Mouse (Mus musculus) activated CD4-positive, CD25-positive, alpha-beta regulatory T cell, adult 4 months (primary cell): ENCODE measurements at regions not wholly inside any gene's neighbourhood (a gene's known extent, or its start where the extent isn't known, plus 50 kb on each side); places are given as distances from the start of the nearest gene placed in this dataset.
"Not testable (repeated sequence)": the region's sequence is repeated elsewhere in the genome, so short reads cannot be mapped to it uniquely, and the experiment has no call there.

ENCODE experiments used
- ATAC-seq: one replicate; pipeline ENCODE4 v1.8.0; 2017

- no peak for ATAC-seq
These were observed 164.2 kb upstream of the Kit start for GRCm38 (mm10) chr5:75410240-75411186.

DNA sequence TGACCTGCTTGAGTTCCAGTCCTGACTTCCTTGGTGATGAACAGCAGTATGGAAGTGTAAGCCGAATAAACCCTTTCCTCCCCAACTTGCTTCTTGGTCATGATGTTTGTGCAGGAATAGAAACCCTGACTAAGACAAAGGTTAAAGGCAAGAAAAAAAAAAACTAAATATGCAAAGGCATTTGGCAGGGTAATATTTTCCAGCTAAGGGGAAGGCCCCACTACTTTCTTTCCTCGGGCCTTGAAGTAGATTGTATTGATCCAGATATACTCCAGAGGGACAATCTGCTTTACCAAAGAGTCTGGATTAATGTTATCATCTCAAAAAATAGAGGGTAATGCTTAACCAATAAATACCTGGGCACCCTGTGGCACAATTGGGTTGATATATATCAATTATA lies 155.4 kb upstream of the Kit start:
- not testable (repeated sequence) for ATAC-seq

GRCm38 (mm10) chr5:75432885-75433284 lies 141.8 kb upstream of the Kit start:
- no peak for ATAC-seq

DNA sequence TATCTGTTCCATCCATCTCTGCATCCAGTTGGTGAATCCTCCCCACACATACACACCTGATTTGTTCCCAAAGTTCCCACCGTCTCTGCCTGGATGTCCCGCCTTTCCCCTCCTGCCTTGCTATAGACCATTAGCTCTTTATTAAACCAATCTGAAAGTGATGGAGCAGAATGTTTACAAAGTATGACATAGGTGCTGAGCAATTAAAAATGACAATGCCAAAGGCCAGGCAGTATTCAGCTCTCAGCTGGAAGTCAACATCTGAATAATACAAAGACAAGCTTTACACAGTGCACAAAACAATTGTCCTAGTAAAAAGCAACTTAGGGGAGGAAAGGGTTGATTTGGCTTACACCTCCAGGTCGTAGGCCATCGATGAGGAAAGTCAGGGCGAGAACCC lies 136.8 kb upstream of the Kit start:
- no peak for ATAC-seq

DNA sequence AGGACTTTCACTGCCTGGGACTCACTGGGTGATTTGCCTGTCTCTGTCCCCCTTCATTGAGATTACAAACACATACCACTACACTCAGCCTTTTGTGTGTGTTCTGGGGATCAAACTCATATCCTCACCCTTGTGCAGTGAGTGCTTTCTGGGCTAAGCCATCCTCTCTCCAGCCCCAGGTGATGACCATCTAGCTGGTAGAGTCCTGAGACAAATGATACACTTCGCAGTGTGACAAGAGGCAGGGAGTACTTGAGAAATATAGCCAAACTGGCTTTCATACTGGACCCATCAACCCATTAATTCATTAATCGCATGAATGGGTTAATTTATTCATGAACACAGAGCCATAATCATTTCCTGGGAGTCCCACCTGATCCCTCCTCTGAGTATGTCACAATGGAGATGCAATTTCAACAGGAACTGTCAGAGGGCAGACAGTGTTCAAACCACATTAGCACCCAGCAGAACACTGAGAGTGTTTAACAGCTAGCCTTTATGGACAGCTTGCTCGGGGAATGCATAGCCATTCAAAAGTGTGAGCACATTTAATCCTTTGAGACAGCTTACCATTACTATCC lies 130.6 kb upstream of the Kit start:
- no peak for ATAC-seq

GRCm38 (mm10) chr5:75446386-75446785 lies 128.3 kb upstream of the Kit start:
- ATAC-seq: no peak

DNA sequence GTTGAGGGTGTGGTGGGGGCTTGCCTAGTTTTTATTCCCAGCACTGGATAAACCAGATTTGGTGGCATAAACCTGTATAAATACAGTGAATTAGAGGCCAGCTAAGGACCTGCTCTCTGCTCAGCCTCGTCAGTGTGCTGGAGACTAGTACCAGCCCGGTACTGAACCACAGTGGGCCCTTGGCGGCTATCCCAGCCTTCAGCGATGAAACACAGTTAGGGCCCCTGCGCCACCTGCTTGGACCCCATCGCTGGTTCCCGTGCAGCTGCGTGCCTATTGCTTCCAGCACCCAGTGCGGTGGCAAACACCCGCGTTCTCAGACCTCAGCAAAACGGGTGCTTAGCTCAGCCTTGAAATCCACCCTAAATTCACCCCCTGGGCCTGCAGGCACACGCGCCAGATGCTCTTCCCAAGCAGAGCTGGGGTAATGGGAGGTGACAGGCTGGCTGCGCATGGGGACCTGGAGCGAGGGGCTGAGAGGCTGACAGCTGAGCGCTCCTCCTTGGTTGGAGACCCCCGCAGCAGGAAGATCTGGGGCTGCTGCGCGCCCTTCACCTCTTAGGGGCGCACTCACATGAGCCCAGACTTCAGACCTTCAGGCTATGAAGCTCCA lies 124.7 kb upstream of the Kit start:
- ATAC-seq: no peak

DNA sequence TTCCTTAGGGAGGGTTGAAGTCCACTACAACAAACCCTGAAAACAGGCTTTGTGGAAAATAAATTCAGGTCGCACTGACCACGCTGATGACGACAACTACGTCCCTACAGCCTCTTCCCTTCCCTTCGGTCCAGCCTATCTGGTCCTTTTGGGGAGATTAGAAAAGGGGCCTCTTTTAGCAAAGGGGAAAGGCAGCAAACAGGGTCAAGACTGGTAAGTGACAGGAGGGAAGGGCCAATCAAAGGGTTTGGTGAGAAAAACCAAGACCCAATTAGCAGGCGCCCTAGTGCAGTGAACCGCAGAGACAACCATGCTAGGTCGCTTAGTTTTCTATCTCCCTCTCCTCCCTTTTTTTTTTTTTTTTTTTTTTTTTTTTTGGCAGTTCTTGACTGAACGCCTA lies 124.2 kb upstream of the Kit start:
- no peak for ATAC-seq

GRCm38 (mm10) chr5:75451081-75451480 lies 123.6 kb upstream of the Kit start:
- no peak for ATAC-seq

DNA sequence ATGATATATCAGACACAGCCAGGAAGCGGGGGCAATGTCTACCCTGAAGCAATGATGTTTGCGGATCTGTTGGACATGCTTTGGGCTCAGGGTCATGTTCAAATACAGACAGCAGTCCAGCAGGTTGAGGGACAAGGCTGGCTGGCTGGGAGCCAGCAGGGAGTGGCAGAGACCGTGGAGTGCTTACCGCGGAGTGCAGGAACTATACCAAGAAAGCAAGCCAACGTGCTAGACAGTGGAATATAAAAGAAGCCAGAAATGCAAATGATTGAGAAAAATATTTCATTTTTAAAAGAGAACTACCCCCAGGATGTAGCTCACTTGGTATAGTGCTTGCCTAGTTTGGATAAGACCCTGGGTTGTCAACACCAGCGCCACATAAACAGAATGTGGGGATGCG lies 123.0 kb upstream of the Kit start:
- ATAC-seq: no peak

DNA sequence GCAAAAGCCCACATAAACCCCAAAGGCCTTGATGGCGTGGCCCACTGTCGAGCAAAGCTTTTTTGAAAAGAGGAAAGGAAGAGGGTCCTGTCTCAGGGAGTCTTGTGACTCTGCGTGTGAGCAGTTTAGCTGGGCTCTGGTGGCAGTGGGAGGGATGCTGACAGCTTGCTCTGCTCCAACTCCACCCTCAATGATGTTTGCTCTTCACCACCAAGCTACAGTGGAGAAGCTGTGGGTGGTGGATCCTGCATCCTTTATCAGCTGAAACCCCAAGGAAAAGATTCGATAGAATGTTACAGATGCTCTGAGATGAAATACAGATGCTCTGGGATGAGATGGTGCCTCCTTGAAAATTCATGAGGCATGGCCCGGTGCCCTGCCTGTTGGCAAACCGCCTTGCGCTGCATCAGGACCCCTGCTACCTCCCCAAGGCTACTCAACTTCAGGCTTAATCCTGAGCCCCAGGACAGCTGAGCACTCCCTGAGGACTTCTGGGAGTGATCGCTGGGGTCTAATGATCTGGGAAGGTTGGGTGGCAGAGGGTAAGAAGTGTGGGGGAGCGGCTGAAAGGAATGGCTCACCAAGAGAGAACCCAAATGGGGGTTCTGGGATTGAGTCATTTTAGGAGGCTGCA lies 120.8 kb upstream of the Kit start:
- ATAC-seq: no peak

- ATAC-seq: no peak
These were observed 119.7 kb upstream of the Kit start for GRCm38 (mm10) chr5:75454961-75455541.

DNA sequence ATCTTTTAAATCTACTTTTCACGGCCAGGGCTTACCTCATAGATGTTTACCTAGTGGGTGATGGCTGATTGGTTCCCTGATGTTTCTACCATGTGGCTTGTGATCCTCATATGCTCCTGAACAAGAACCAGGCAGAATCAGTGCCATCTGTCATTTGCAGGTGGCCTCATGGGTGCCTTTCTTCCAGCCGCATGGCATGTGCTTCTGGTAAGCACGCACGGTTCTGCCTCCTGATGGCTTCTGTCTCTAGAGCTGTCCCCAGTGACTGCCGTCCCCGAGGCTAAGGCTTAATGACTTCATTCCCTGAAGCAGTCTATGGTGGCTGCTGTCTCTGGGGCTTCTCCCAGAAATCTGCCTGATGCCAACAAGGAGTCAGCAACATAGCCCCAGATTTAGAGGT lies 117.3 kb upstream of the Kit start:
- ATAC-seq: no peak

DNA sequence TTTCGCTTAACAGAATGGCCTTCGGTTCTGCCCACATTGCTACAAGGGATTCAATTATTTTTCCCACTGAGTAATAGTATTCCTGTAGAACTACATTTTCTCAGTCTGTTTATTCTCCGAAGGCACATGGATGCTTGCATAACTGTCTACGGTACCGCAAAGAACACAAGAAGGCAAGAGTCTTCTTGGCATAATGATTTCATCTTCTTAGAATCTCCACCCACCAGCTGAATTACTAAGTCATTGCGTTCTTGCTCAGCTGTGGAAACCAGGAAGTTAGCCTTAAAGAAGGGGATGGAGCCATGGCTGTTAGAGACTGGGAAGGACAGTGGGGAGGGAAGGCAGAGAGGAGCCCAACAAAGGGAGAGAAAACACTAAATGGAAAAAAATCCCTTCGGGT lies 116.4 kb upstream of the Kit start:
- no peak for ATAC-seq

- no peak for ATAC-seq
These were observed 114.9 kb upstream of the Kit start for GRCm38 (mm10) chr5:75459758-75460354.

- no peak for ATAC-seq
These were observed 114.2 kb upstream of the Kit start for GRCm38 (mm10) chr5:75460414-75461025.

DNA sequence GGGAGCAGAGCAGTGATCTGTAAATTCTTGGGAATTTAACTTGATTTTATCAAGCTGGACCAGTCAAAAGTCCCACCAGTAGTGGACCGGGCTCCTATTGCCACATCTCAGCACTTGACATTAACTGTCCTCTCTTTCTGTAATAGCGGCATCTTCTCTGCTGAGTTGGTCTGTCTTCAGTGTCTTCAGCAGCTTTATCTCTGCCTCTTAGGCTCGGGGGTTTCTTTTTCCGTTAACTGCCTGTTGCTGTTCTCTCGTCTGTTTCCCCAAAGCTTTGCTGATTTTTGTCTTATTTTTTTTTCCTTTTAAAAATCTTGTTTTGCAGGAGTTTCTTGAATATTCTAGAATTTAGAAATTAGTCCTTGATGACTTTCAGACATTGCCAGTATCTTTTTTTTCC lies 113.3 kb upstream of the Kit start:
- ATAC-seq: no peak

DNA sequence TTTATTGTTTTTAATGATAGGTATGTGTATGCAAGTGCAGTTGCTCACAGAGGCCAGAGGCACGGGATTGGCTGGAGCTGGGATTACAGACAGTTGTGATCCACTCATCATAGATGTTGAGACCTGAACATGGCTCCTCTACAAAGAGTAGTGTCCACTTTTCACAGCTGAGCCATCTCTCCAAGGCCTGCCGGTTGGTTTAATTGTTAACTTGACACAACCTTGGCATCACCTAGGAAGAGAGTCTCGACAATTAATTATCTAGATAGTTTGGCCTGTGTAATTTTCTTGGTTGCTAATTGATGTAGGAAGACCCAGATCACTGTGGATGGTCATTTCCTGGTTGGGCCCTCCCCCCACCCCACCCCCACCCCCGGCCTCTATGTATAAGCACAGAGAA lies 111.1 kb upstream of the Kit start:
- ATAC-seq: no peak

DNA sequence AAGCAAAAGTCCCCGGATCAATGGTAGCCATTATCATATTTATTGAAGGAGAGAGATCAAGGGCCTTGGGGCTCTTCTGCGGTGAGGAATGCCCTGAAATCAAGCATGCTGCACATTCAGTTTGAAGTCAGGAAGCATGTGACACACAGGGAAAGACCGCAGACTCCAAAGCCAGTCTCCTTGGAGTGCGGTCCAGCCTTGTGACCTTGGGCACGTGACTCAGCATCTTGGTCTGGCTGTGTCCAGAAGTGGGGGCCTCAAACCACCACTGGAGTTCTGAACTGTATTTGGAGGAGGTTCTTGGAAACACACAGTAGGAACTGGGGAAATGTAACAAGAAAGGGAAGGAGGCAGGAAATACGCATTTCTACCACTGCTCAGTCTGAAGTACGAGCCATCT lies 109.0 kb upstream of the Kit start:
- no peak for ATAC-seq

GRCm38 (mm10) chr5:75466941-75467340 lies 107.8 kb upstream of the Kit start:
- ATAC-seq: no peak

- ATAC-seq: no peak
These were observed 106.8 kb upstream of the Kit start for GRCm38 (mm10) chr5:75467916-75468315.

DNA sequence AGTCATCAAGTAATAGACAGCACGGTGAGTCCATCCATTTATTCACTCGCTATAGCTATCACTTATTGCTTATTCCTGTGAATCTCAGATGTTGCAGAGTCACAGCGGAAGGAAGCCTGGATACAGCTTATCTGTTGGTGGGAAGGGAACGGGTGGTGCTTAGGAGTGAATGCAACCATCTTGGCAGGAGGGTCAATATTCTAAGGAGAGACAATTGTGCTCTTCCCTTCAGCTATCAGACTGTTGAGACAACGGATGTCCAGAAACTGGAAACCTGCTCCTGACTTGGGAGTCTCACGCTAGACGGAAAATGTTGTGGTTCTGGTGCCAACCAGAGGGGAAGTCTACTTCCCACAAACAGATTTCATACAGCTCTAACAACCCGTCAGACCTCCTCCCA lies 103.7 kb upstream of the Kit start:
- no peak for ATAC-seq
